Mouse (Mus musculus): ENCODE results near the gene Mtmr10.

- TF ChIP-seq POLR2A (IDR thresholded peaks at IDR 0.05; ENCODE audit: low read depth, low read length): no peak
- TF ChIP-seq CTCF (IDR thresholded peaks at IDR 0.05; ENCODE audit: borderline replicate concordance, insufficient read depth, low read length): no peak
These were observed 61.9 kb downstream of the Mtmr10 start for GRCm38 (mm10) chr7:64349147-64349861.
